In the genomic region with DNA sequence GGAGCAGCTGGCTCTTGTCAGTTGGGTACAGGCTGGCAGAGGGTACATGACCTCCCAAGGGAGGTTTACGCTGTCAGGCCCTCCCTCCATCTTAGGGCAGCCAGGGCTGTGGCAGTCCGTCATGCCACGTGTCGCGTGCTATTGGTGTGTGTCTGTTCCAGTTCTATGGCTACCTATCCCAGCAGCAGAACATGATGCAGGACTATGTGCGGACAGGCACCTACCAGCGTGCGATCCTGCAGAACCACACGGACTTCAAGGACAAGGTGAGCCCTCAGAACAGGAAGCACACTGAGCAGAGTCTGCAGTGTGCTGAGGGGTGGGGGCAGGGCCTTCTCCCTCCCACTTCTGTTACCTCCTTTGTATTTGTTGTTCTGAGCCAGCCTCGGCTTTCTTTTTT, we compare ENCODE assay signal across 27 mouse cellular contexts. TPM values are rescaled to one million over a fixed set of nuclear protein-coding genes. Genes with fewer than 3 reads are reported as not detected.
DNase-seq lines count a peak whose midpoint lies in the region; ATAC-seq and TF ChIP-seq lines count a peak whose summit lies in the region.
"Had no signal": no experiment of that assay in that cellular context is flagged by ENCODE, and none has a peak within 500 bp of the region (broad histone marks: within the 10 kb centered on the region; RNA-seq: fewer than 3 reads in every experiment).

No protein-coding gene starts in this region.

- no peaks in the 10 kb centered on the region for H3K79me2 ChIP-seq in MEL (ENCODE audit: control insufficient read depth, insufficient read depth, low read length, poor library complexity)

- no peak overlapping the region for H3K4me3 ChIP-seq in intestine, embryonic 15.5 days (replicated peaks)
- no peak overlapping the region for H3K4me3 ChIP-seq in intestine, embryonic 16.5 days (ENCODE audit: low read length)
- H3K4me3 ChIP-seq in midbrain, embryonic 11.5 days (ENCODE audit: low read depth, low read length) = no peak overlapping the region
- H3K4me3 ChIP-seq in midbrain, embryonic 14.5 days (replicated peaks; ENCODE audit: low read depth, low read length) = no peak overlapping the region
- H3K4me3 ChIP-seq in MEL (ENCODE audit: control insufficient read depth in 1 of 2, insufficient read depth in 1 of 2, low read depth in 2 of 2, low read length in 2 of 2) = no peak overlapping the region
- H3K4me3 ChIP-seq in stomach, postnatal 0 days (ENCODE audit: low read depth, low read length) = no peak overlapping the region
- H3K4me3 ChIP-seq: embryonic facial prominence, embryonic 10.5 days; embryonic facial prominence, embryonic 13.5 days; erythroblast, embryonic 14.5 days; forebrain, embryonic 12.5 days; forebrain, embryonic 15.5 days; heart, adult 2 months; heart, embryonic 10.5 days; heart, embryonic 13.5 days had no signal

- TF ChIP-seq RAD21 in MEL (IDR thresholded peaks at IDR 0.05; ENCODE audit: low read depth, low read length) = no peak

- no peak for TF ChIP-seq CTCF in MEL (IDR thresholded peaks at IDR 0.05 in 2 of 3, conservative IDR thresholded peaks at IDR 0.05 in 1 of 3; ENCODE audit: control insufficient read depth in 1 of 3, insufficient read depth in 1 of 3, low read depth in 2 of 3, low read length in 3 of 3, poor library complexity in 1 of 3, severe bottlenecking in 1 of 3)
- TF ChIP-seq CTCF in stomach, postnatal 0 days (IDR thresholded peaks at IDR 0.05; ENCODE audit: low read depth) = no peak

- 92% methylated on average over 10 of the region's 10 CpGs for WGBS in intestine, embryonic 15.5 days
- 92% methylated on average over 10 of the region's 10 CpGs for WGBS in intestine, embryonic 16.5 days
- 97% methylated on average over 10 of the region's 10 CpGs for WGBS in midbrain, embryonic 11.5 days
- WGBS in midbrain, embryonic 14.5 days = 93% methylated on average over 10 of the region's 10 CpGs
- WGBS in stomach, postnatal 0 days = 91% methylated on average over 10 of the region's 10 CpGs

- DNase-seq in midbrain, embryonic 11.5 days (ENCODE audit: low spot score, missing footprints) = peak; percentile 72
- DNase-seq in midbrain, embryonic 14.5 days = no peak
- no peak for DNase-seq in MEL (ENCODE audit: low read depth, low spot score)
- DNase-seq in stomach, postnatal 0 days (ENCODE audit: low spot score) = no peak
- DNase-seq: adrenal gland, adult 8-10 months; adrenal gland, postnatal 25 days; cerebellum, adult 11-12 months; cerebellum, adult 8-10 months; cerebellum, postnatal 10 days; cerebellum, postnatal 36 days; embryo, embryonic 11 days; gastrocnemius, postnatal 25 days; heart, adult 2 months; heart, postnatal 14 days; heart, postnatal 4 days had no signal

- no peak for TF ChIP-seq POLR2A in MEL (IDR thresholded peaks at IDR 0.05; ENCODE audit: control insufficient read depth in 1 of 2, insufficient read depth in 1 of 2, low read depth in 1 of 2, low read length in 2 of 2, poor library complexity in 1 of 2)

- 0 out of 2 replicates have a peak, but pooled peaks have one; percentile 43 for ATAC-seq in intestine, embryonic 15.5 days
- no peak for ATAC-seq in intestine, embryonic 16.5 days
- ATAC-seq in midbrain, embryonic 11.5 days (ENCODE audit: low FRiP score) = no peak
- ATAC-seq in midbrain, embryonic 14.5 days (ENCODE audit: low FRiP score, low TSS enrichment) = no peak
- ATAC-seq in stomach, postnatal 0 days (ENCODE audit: low FRiP score, low TSS enrichment) = 0 out of 2 replicates have a peak, but pooled peaks have one; percentile 42
- ATAC-seq: activated CD4-positive, CD25-positive, alpha-beta regulatory T cell, adult 4 months; CD4-positive, CD25-positive, alpha-beta regulatory T cell, adult 4 months; forebrain, embryonic 15.5 days had no signal

- no peak for TF ChIP-seq EP300 in MEL (IDR thresholded peaks at IDR 0.05; ENCODE audit: low read depth in 1 of 2, low read length in 2 of 2)
- TF ChIP-seq EP300 in stomach, postnatal 0 days (optimal IDR thresholded peaks at IDR 0.05) = no peak

- H3K4me2 ChIP-seq in intestine, embryonic 15.5 days (replicated peaks) = no peak overlapping the region
- H3K4me2 ChIP-seq in intestine, embryonic 16.5 days (ENCODE audit: low read depth, low read length) = no peak overlapping the region
- no peak overlapping the region for H3K4me2 ChIP-seq in midbrain, embryonic 11.5 days
- no peak overlapping the region for H3K4me2 ChIP-seq in midbrain, embryonic 14.5 days (ENCODE audit: low read length)
- H3K4me2 ChIP-seq in stomach, postnatal 0 days (replicated peaks; ENCODE audit: low read depth) = no peak overlapping the region
- H3K4me2 ChIP-seq: embryonic facial prominence, embryonic 13.5 days; forebrain, embryonic 12.5 days; forebrain, embryonic 15.5 days; heart, embryonic 13.5 days; hindbrain, embryonic 14.5 days had no signal

- no peaks in the 10 kb centered on the region for H3K9me3 ChIP-seq in intestine, embryonic 15.5 days
- no peaks in the 10 kb centered on the region for H3K9me3 ChIP-seq in intestine, embryonic 16.5 days (ENCODE audit: control insufficient read depth, low read length)
- H3K9me3 ChIP-seq in midbrain, embryonic 11.5 days (ENCODE audit: control insufficient read depth, low read length) = no peaks in the 10 kb centered on the region
- no peaks in the 10 kb centered on the region for H3K9me3 ChIP-seq in midbrain, embryonic 14.5 days (ENCODE audit: control insufficient read depth, low read length)
- no peaks in the 10 kb centered on the region for H3K9me3 ChIP-seq in MEL (replicated peaks; ENCODE audit: insufficient read depth, low read length)
- no peaks in the 10 kb centered on the region for H3K9me3 ChIP-seq in stomach, postnatal 0 days (ENCODE audit: control insufficient read depth, low read length)
- H3K9me3 ChIP-seq: embryonic facial prominence, embryonic 10.5 days; embryonic facial prominence, embryonic 13.5 days; forebrain, embryonic 12.5 days; forebrain, embryonic 15.5 days; heart, embryonic 10.5 days; heart, embryonic 13.5 days had no signal

- no peak overlapping the region for H3K27ac ChIP-seq in intestine, embryonic 15.5 days
- H3K27ac ChIP-seq in intestine, embryonic 16.5 days (ENCODE audit: low read length) = no peak overlapping the region
- no peak overlapping the region for H3K27ac ChIP-seq in midbrain, embryonic 11.5 days (ENCODE audit: low read depth, low read length)
- no peak overlapping the region for H3K27ac ChIP-seq in midbrain, embryonic 14.5 days (replicated peaks; ENCODE audit: low read depth, low read length)
- H3K27ac ChIP-seq in MEL (ENCODE audit: control insufficient read depth, low read depth, low read length) = no peak overlapping the region
- no peak overlapping the region for H3K27ac ChIP-seq in stomach, postnatal 0 days (replicated peaks)
- H3K27ac ChIP-seq: embryonic facial prominence, embryonic 10.5 days; embryonic facial prominence, embryonic 13.5 days; forebrain, embryonic 15.5 days; heart, embryonic 10.5 days; heart, embryonic 13.5 days; hindbrain, embryonic 14.5 days had no signal

- H3K4me1 ChIP-seq in intestine, embryonic 15.5 days (replicated peaks) = no peaks in the 10 kb centered on the region
- H3K4me1 ChIP-seq in intestine, embryonic 16.5 days (ENCODE audit: control insufficient read depth, insufficient read depth, low read length) = no peaks in the 10 kb centered on the region
- no peaks in the 10 kb centered on the region for H3K4me1 ChIP-seq in midbrain, embryonic 11.5 days (ENCODE audit: control insufficient read depth, insufficient read depth, low read length)
- H3K4me1 ChIP-seq in midbrain, embryonic 14.5 days (ENCODE audit: control insufficient read depth, insufficient read depth, low read length) = no peaks in the 10 kb centered on the region
- no peaks in the 10 kb centered on the region for H3K4me1 ChIP-seq in MEL (ENCODE audit: control insufficient read depth in 1 of 2, insufficient read depth in 2 of 2, low read length in 2 of 2)
- H3K4me1 ChIP-seq in stomach, postnatal 0 days (replicated peaks; ENCODE audit: control insufficient read depth, insufficient read depth) = no peaks in the 10 kb centered on the region
- H3K4me1 ChIP-seq: embryonic facial prominence, embryonic 10.5 days; embryonic facial prominence, embryonic 13.5 days; forebrain, embryonic 15.5 days; heart, embryonic 10.5 days; heart, embryonic 13.5 days had no signal

- H3K9ac ChIP-seq in intestine, embryonic 15.5 days = no peak overlapping the region
- no peak overlapping the region for H3K9ac ChIP-seq in intestine, embryonic 16.5 days (ENCODE audit: low read depth, low read length)
- H3K9ac ChIP-seq in midbrain, embryonic 11.5 days (ENCODE audit: low read length) = no peak overlapping the region
- H3K9ac ChIP-seq in midbrain, embryonic 14.5 days (replicated peaks; ENCODE audit: low read length) = no peak overlapping the region
- no peak overlapping the region for H3K9ac ChIP-seq in MEL (ENCODE audit: control insufficient read depth, low read depth, low read length, poor library complexity, severe bottlenecking)
- H3K9ac ChIP-seq in stomach, postnatal 0 days (ENCODE audit: low read length) = no peak overlapping the region
- H3K9ac ChIP-seq: embryonic facial prominence, embryonic 13.5 days; forebrain, embryonic 12.5 days; forebrain, embryonic 15.5 days; heart, embryonic 13.5 days; hindbrain, embryonic 14.5 days had no signal

- H3K36me3 ChIP-seq in intestine, embryonic 15.5 days = peaks cover 36% of the 10 kb centered on the region
- peaks cover 22% of the 10 kb centered on the region for H3K36me3 ChIP-seq in intestine, embryonic 16.5 days (ENCODE audit: control insufficient read depth, insufficient read depth, low read length)
- H3K36me3 ChIP-seq in midbrain, embryonic 11.5 days (ENCODE audit: control insufficient read depth, insufficient read depth, low read length) = peaks cover 24% of the 10 kb centered on the region
- H3K36me3 ChIP-seq in midbrain, embryonic 14.5 days (ENCODE audit: control insufficient read depth, insufficient read depth, low read length) = peaks cover 93% of the 10 kb centered on the region
- peaks cover 0 to 81% of the 10 kb centered on the region in 2 experiments; a peak in 2 of 4 replicates for H3K36me3 ChIP-seq in MEL (ENCODE audit: control insufficient read depth in 1 of 2, insufficient read depth in 2 of 2, low read length in 2 of 2)
- H3K36me3 ChIP-seq in stomach, postnatal 0 days (ENCODE audit: control insufficient read depth, insufficient read depth, low read length) = peaks cover 35% of the 10 kb centered on the region

- H3K27me3 ChIP-seq in intestine, embryonic 15.5 days (replicated peaks) = no peaks in the 10 kb centered on the region
- H3K27me3 ChIP-seq in intestine, embryonic 16.5 days (replicated peaks; ENCODE audit: control insufficient read depth, insufficient read depth, low read length) = no peaks in the 10 kb centered on the region
- H3K27me3 ChIP-seq in midbrain, embryonic 11.5 days (ENCODE audit: control insufficient read depth, insufficient read depth, low read length) = no peaks in the 10 kb centered on the region
- H3K27me3 ChIP-seq in midbrain, embryonic 14.5 days (ENCODE audit: control insufficient read depth, insufficient read depth, low read length) = no peaks in the 10 kb centered on the region
- no peaks in the 10 kb centered on the region for H3K27me3 ChIP-seq in MEL (ENCODE audit: control insufficient read depth in 1 of 2, insufficient read depth in 2 of 2, low read length in 2 of 2)
- no peaks in the 10 kb centered on the region for H3K27me3 ChIP-seq in stomach, postnatal 0 days (ENCODE audit: control insufficient read depth, insufficient read depth, low read length)
- H3K27me3 ChIP-seq: embryonic facial prominence, embryonic 13.5 days; forebrain, embryonic 12.5 days; forebrain, embryonic 15.5 days; heart, embryonic 13.5 days had no signal

RNA-seq across cellular contexts. Expression of gene Timm29, which starts 17.3 kb away (rescaled TPM):
- polyA plus RNA-seq in intestine, embryonic 15.5 days (2015; fragmentation: Nextera tagmentation; extraction: Ambion mirVana) = 27.3 and 29.3 TPM in 2 replicates
- 22.0 and 23.5 TPM in 2 replicates for polyA plus RNA-seq in intestine, embryonic 16.5 days (2015; fragmentation: Nextera tagmentation; extraction: Ambion mirVana)
- 57.9 and 59.9 TPM in 2 replicates for polyA plus RNA-seq in midbrain, embryonic 11.5 days (2014; fragmentation: Nextera tagmentation; extraction: Ambion mirVana)
- 68.8 and 86.9 TPM in 2 replicates for polyA plus RNA-seq in midbrain, embryonic 14.5 days (2014; fragmentation: Nextera tagmentation; extraction: Ambion mirVana)
- 74.1 and 87.9 TPM in 2 replicates for total RNA-seq in MEL (2012; rRNA removed)
- 100 to 1,000 TPM in 1 of 2 experiments, 10 to 100 TPM in 1; 45.8 to 163 TPM for polyA plus RNA-seq in MEL (2012; ENCODE audit: insufficient read depth in 1 of 2, insufficient read length in 2 of 2, low read depth in 1 of 2, low replicate concordance in 2 of 2, missing spikeins in 1 of 2)
- polyA plus RNA-seq in stomach, postnatal 0 days (2015; fragmentation: Nextera tagmentation; extraction: Ambion mirVana) = 16.5 and 18.2 TPM in 2 replicates

RNA-seq across cellular contexts. Expression of gene Yipf2, which starts 17.4 kb away (rescaled TPM):
- 25.2 and 34.3 TPM in 2 replicates for polyA plus RNA-seq in intestine, embryonic 15.5 days (2015; fragmentation: Nextera tagmentation; extraction: Ambion mirVana)
- 34.0 and 34.7 TPM in 2 replicates for polyA plus RNA-seq in intestine, embryonic 16.5 days (2015; fragmentation: Nextera tagmentation; extraction: Ambion mirVana)
- polyA plus RNA-seq in midbrain, embryonic 11.5 days (2014; fragmentation: Nextera tagmentation; extraction: Ambion mirVana) = 14.8 and 15.1 TPM in 2 replicates
- polyA plus RNA-seq in midbrain, embryonic 14.5 days (2014; fragmentation: Nextera tagmentation; extraction: Ambion mirVana) = 19.4 and 20.5 TPM in 2 replicates
- 22.8 and 24.0 TPM in 2 replicates for total RNA-seq in MEL (2012; rRNA removed)
- 10 to 100 TPM in 1 of 2 experiments, not detected in 1; 84.9 TPM for polyA plus RNA-seq in MEL (2012; ENCODE audit: insufficient read depth in 1 of 2, insufficient read length in 2 of 2, low read depth in 1 of 2, low replicate concordance in 2 of 2, missing spikeins in 1 of 2)
- polyA plus RNA-seq in stomach, postnatal 0 days (2015; fragmentation: Nextera tagmentation; extraction: Ambion mirVana) = 22.5 and 25.5 TPM in 2 replicates

RNA-seq across cellular contexts. Expression of gene Carm1, which starts 28.6 kb away (rescaled TPM):
- 41.4 and 42.2 TPM in 2 replicates for polyA plus RNA-seq in intestine, embryonic 15.5 days (2015; fragmentation: Nextera tagmentation; extraction: Ambion mirVana)
- polyA plus RNA-seq in intestine, embryonic 16.5 days (2015; fragmentation: Nextera tagmentation; extraction: Ambion mirVana) = 14.3 and 15.1 TPM in 2 replicates
- 53.4 and 63.1 TPM in 2 replicates for polyA plus RNA-seq in midbrain, embryonic 11.5 days (2014; fragmentation: Nextera tagmentation; extraction: Ambion mirVana)
- polyA plus RNA-seq in midbrain, embryonic 14.5 days (2014; fragmentation: Nextera tagmentation; extraction: Ambion mirVana) = 34.7 and 42.0 TPM in 2 replicates
- 121 and 131 TPM in 2 replicates for total RNA-seq in MEL (2012; rRNA removed)
- 100 to 1,000 TPM; 121 to 423 TPM for polyA plus RNA-seq in MEL (2012; ENCODE audit: insufficient read depth in 1 of 2, insufficient read length in 2 of 2, low read depth in 1 of 2, low replicate concordance in 2 of 2, missing spikeins in 1 of 2)
- polyA plus RNA-seq in stomach, postnatal 0 days (2015; fragmentation: Nextera tagmentation; extraction: Ambion mirVana) = 12.0 and 15.5 TPM in 2 replicates

RNA-seq across cellular contexts. Expression of gene Smarca4, which starts 40.7 kb away (rescaled TPM):
- polyA plus RNA-seq in intestine, embryonic 15.5 days (2015; fragmentation: Nextera tagmentation; extraction: Ambion mirVana) = 67.0 and 68.6 TPM in 2 replicates
- 59.5 and 61.2 TPM in 2 replicates for polyA plus RNA-seq in intestine, embryonic 16.5 days (2015; fragmentation: Nextera tagmentation; extraction: Ambion mirVana)
- 126 and 136 TPM in 2 replicates for polyA plus RNA-seq in midbrain, embryonic 11.5 days (2014; fragmentation: Nextera tagmentation; extraction: Ambion mirVana)
- 162 and 179 TPM in 2 replicates for polyA plus RNA-seq in midbrain, embryonic 14.5 days (2014; fragmentation: Nextera tagmentation; extraction: Ambion mirVana)
- total RNA-seq in MEL (2012; rRNA removed) = 249 and 263 TPM in 2 replicates
- 100 to 1,000 TPM in 1 of 2 experiments, 10 to 100 TPM in 1; 71.4 to 381 TPM for polyA plus RNA-seq in MEL (2012; ENCODE audit: insufficient read depth in 1 of 2, insufficient read length in 2 of 2, low read depth in 1 of 2, low replicate concordance in 2 of 2, missing spikeins in 1 of 2)
- polyA plus RNA-seq in stomach, postnatal 0 days (2015; fragmentation: Nextera tagmentation; extraction: Ambion mirVana) = 27.2 and 29.0 TPM in 2 replicates

RNA-seq across cellular contexts. Expression of gene AB124611, which starts 49.3 kb away (rescaled TPM):
- 2.5 and 3.0 TPM in 2 replicates for polyA plus RNA-seq in intestine, embryonic 15.5 days (2015; fragmentation: Nextera tagmentation; extraction: Ambion mirVana)
- 2.1 and 3.2 TPM in 2 replicates for polyA plus RNA-seq in intestine, embryonic 16.5 days (2015; fragmentation: Nextera tagmentation; extraction: Ambion mirVana)
- polyA plus RNA-seq in midbrain, embryonic 11.5 days (2014; fragmentation: Nextera tagmentation; extraction: Ambion mirVana) = 2.9 and 3.2 TPM in 2 replicates
- 1.0 and 1.8 TPM in 2 replicates for polyA plus RNA-seq in midbrain, embryonic 14.5 days (2014; fragmentation: Nextera tagmentation; extraction: Ambion mirVana)
- total RNA-seq in MEL (2012; rRNA removed) = 37.2 and 55.2 TPM in 2 replicates
- polyA plus RNA-seq in MEL (2012; ENCODE audit: insufficient read depth in 1 of 2, insufficient read length in 2 of 2, low read depth in 1 of 2, low replicate concordance in 2 of 2, missing spikeins in 1 of 2) = 10 to 100 TPM in 1 of 2 experiments, not detected in 1; 58.7 TPM
- 1.8 and 2.0 TPM in 2 replicates for polyA plus RNA-seq in stomach, postnatal 0 days (2015; fragmentation: Nextera tagmentation; extraction: Ambion mirVana)

Comparison
In these comparisons a context has a peak if more than half of its experiments do, and no peak if none do; other contexts are left out.
1. ATAC-seq: peak in intestine, embryonic 15.5 days (single experiment) and stomach, postnatal 0 days (single experiment); none in intestine, embryonic 16.5 days (single experiment), midbrain, embryonic 11.5 days (single experiment) and midbrain, embryonic 14.5 days (single experiment).